Mouse (Mus musculus) spleen, adult 2 months (tissue): Measurements from ENCODE around the gene Dhx38. TPM values are rescaled to one million over a fixed set of nuclear protein-coding genes. Genes with fewer than 3 reads are reported as not detected.

Experiments used
- DNase-seq, 2 experiments: peaks; one replicate each; pipeline versions ENCODE4 v3.0.0 to v3.0.0-alpha.2; 2012 to 2021; ENCODE audit warnings: low spot score in 2 of 2, low read depth in 1 of 2
- H3K27ac ChIP-seq: fragments of 200-500 bp; 2 replicates; pipeline ENCODE4 v1.5.1; 2012; ENCODE audit warnings: low read length, inconsistent platforms; ENCODE audit not compliant: insufficient read depth
- H3K27me3 ChIP-seq: fragments of 200-500 bp; 2 replicates; pipeline ENCODE4 v1.6.1; 2012; ENCODE audit warnings: mild to moderate bottlenecking, moderate library complexity, low read length, inconsistent platforms; ENCODE audit not compliant: control insufficient read depth, insufficient read depth
- H3K36me3 ChIP-seq: fragments of 200-500 bp; 2 replicates; pipeline ENCODE4 v1.6.1; 2012; ENCODE audit warnings: mild to moderate bottlenecking, low read length, inconsistent platforms; ENCODE audit not compliant: control insufficient read depth, insufficient read depth
- H3K4me1 ChIP-seq: fragments of 200-500 bp; 2 replicates; pipeline ENCODE4 v1.6.1; 2011; ENCODE audit warnings: inconsistent platforms; ENCODE audit not compliant: control insufficient read depth, insufficient read depth, insufficient read length
- H3K4me3 ChIP-seq: fragments of 200-500 bp; 2 replicates; pipeline ENCODE4 v1.5.1; 2011; ENCODE audit warnings: mild to moderate bottlenecking, inconsistent platforms; ENCODE audit not compliant: insufficient read depth, insufficient read length; ENCODE audit errors: extremely low read depth
- CTCF ChIP-seq: fragments of 200-500 bp; IDR thresholded peaks from 2 replicates; pipeline ENCODE4 v1.5.1; 2011; ENCODE audit warnings: mild to moderate bottlenecking, inconsistent platforms; ENCODE audit not compliant: insufficient read depth, insufficient read length, insufficient replicate concordance; ENCODE audit errors: extremely low read depth
- POLR2A ChIP-seq: fragments of 200-500 bp; IDR thresholded peaks from 2 replicates; pipeline ENCODE4 v1.6.1; 2011; ENCODE audit warnings: low read depth, low read length, inconsistent platforms
- WGBS: fragments of 180-500 bp; shearing (Covaris S2); methylation state at CpG from one replicate; pipeline ENCODE4 v1.1.7; 2018; 5-methylcytosine and 5-hydroxymethylcytosine counted together
- polyA plus RNA-seq: library from polyadenylated mRNA; depleted of rRNA; stranded (reverse); fragments of >200 nt; gene quantifications from 2 replicates; pipeline ENCODE4 v1.2.3, GENCODE M21; 2012

Gene Dhx38
- polyA plus RNA-seq, 1 experiment, result 20.1 TPM

DNA sequence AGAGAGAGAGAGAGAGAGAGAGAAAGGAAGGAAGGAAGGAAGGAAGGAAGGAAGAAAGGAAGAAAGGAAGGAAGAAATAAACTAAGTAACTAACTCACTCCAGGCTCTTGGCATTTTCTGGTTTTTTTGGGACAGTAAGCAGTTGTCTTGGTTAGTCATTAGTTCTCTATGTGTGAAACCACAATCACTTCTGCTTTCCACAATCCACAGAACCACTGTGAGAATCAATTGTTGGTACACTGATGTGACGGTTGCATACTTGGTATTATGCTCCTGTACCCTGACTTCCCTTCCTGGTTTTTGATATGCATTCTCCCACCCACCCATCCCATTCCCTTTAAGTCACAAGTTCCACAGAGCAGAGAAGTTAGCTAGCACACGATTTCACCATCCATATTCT lies 1.8 kb downstream of the Dhx38 start:
- Histone ChIP-seq H3K27ac (no peak overlapping the region), H3K36me3 (peaks cover 35% of the 10 kb centered on the region), H3K4me3 (no peak overlapping the region), H3K27me3 (no peaks in the 10 kb centered on the region), H3K4me1 (no peaks in the 10 kb centered on the region; the same call in 1 of the 2 replicates)
- DNase-seq, result no peak
- 42% methylated on average over 2 of the region's 2 CpGs for WGBS
- TF ChIP-seq POLR2A (no peak), CTCF (no peak)

DNA sequence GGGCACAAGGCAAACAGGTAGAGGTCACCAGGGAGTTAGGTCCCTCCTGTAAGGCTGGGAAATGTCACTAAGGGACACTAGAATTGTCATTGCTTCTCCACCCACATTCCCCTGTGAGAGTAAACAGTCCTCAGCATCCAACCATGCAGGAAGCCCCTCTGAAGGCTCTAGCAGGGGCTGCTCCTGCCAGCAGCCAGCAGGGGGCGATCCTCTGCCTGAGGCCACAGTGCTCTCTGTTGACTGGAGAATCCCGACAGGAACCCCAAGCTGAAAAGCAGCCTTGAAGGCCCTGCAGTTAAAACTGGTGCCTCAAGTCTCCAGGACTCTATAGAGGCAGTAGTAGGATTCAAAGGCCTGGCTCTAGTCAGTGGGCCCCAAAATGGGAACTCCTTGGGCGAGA lies 14.0 kb downstream of the Dhx38 start:
- 70% methylated on average over 3 of the region's 3 CpGs for WGBS
- H3K27me3 ChIP-seq, result no peaks in the 10 kb centered on the region
- H3K4me3 ChIP-seq, result no peak overlapping the region
- DNase-seq, result no peak
- H3K36me3 ChIP-seq, result peaks cover 72% of the 10 kb centered on the region
- no peak overlapping the region for H3K27ac ChIP-seq
- TF ChIP-seq CTCF (peak; percentile 54), POLR2A (no peak)
- no peaks in the 10 kb centered on the region for H3K4me1 ChIP-seq

DNA sequence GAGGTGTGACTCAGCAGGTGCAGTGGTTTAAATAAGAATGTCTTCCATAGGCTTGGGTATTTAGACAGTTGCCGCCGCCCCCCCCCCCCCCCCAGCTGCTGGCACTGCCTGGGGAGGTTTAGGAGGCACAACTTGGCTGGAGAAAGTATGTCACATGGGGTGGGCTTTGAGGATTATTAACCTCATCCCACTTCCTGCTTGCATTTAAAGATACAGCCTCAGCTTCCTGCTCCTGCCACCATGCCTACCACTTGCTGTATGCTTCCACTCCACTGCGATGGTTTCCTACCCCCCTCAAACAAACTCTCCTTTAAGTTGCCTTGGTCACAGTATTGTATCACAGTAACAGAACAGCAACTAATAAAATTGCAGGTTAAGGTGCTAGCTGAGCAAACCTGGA lies 21.6 kb downstream of the Dhx38 start:
- no peak for DNase-seq
- no peak overlapping the region for H3K4me3 ChIP-seq
- H3K4me1 ChIP-seq, result no peaks in the 10 kb centered on the region
- no peak overlapping the region for H3K27ac ChIP-seq
- 17% methylated on average over 3 of the region's 3 CpGs for WGBS
- H3K36me3 ChIP-seq, result peaks cover 14% of the 10 kb centered on the region
- H3K27me3 ChIP-seq, result no peaks in the 10 kb centered on the region
- TF ChIP-seq CTCF, result no peak
- TF ChIP-seq POLR2A, result no peak

DNA sequence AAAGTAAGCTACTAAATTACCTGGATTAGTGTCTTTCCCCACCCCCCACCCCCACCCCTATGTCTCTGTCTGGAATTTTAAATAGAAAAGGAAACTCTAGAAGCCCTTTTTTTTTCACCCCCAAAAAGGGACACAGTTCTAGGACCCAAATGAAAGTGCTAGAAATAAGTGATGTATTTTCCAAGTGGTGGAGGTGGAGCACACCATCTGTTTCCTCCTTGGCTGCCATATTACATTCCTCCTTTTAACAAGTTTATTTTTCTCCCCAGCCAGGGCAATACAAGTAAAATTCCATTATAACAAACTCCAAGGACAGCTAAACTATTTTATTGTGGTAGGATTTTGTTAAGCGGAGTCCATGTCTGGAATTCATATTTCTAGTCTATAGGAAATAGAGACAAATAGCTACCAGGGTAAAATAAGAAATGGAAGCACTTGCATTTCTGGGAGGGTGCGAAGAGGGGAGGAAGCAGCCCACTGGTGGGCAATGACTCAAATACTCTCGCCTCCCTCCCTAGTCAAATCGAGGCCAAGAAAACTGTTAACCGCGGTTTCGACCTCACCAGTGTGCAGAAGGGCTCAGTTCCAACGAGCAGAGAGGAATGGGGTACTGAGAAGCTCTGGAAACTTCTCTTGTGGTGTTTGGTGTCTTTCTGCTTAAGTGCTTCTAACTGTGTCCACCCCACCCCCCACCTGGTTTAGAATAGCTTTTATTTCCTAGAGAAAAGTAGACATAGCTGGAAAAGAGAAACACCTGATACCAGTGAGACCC lies 22.7 kb downstream of the Dhx38 start:
- DNase-seq, result no peak
- TF ChIP-seq CTCF (no peak), POLR2A (no peak)
- H3K36me3 ChIP-seq, result peaks cover 6% of the 10 kb centered on the region
- 79% methylated on average over 8 of the region's 8 CpGs for WGBS
- H3K27ac ChIP-seq, result no peak overlapping the region
- H3K4me1 ChIP-seq, result no peaks in the 10 kb centered on the region
- H3K4me3 ChIP-seq, result no peak overlapping the region
- H3K27me3 ChIP-seq, result no peaks in the 10 kb centered on the region

DNA sequence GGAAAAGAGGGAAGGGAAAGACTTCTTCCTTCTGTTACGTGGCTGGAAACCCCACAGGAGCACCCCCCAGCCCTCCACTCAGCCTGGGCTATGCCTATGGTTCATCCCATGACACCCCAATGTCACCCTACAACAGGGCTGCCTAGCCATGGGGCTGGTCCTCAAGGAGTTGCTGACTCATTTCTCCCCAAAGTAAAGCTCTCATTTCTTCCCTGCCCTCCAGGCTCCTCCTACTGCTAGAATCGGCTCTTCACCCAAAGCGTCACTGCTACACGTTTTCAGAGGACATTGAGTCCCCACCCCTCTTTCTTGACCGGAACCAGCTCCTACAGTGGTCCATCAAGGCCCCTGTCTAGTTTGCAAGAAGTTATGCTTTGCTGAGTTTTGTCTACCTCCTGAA lies 23.5 kb downstream of the Dhx38 start:
- Histone ChIP-seq H3K27ac (no peak overlapping the region), H3K4me3 (no peak overlapping the region), H3K4me1 (no peaks in the 10 kb centered on the region), H3K27me3 (no peaks in the 10 kb centered on the region), H3K36me3 (peaks cover 1% of the 10 kb centered on the region; the same call in 1 of the 2 replicates)
- TF ChIP-seq CTCF, result no peak
- DNase-seq, result no peak
- WGBS, result 79% methylated on average over 5 of the region's 5 CpGs

DNA sequence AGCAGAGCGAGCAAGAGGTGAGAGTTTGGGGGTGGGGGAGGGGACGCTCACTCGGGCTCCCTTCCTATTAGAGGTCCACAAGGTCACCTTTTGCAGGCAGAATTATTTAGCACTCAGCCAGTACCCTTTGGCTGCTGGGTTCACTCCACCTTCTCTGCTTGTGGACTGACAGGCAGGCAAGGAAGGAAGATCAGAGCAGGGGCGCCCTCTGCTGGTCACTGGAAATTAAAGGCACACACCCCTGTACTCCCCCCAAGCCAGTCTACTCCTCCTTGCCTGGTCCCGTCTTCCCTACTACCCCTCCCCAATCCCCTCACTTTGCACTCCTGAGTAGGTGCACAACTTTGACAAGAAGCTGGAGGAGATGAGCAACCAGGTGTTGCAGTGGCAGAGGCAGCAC lies 29.0 kb downstream of the Dhx38 start:
- H3K4me3 ChIP-seq, result no peak overlapping the region

More for the DNA sequence above, 29.0 kb downstream of the Dhx38 start:
- Histone ChIP-seq H3K27me3 (no peaks in the 10 kb centered on the region), H3K36me3 (no peaks in the 10 kb centered on the region), H3K27ac (no peak overlapping the region), H3K4me1 (no peaks in the 10 kb centered on the region)
- TF ChIP-seq POLR2A, result no peak
- peak; percentile 60; the same call in 1 of the 2 replicates for TF ChIP-seq CTCF
- DNase-seq, result peak; percentile 8 to 53
- 20% methylated on average over 5 of the region's 5 CpGs for whole genome bisulfite sequencing
